Mouse (Mus musculus): Measurements from ENCODE around the gene Cldn5. TPM values are rescaled to one million over a fixed set of nuclear protein-coding genes. Genes with fewer than 3 reads are reported as not detected.
A peak's percentile ranks its signal among the peaks of the same experiment; 100 is the strongest.

Cldn5 gene
- polyA plus RNA-seq (2015; fragmentation: Nextera tagmentation; extraction: Ambion mirVana) = 86.7 and 94.4 TPM in 2 replicates

DNA sequence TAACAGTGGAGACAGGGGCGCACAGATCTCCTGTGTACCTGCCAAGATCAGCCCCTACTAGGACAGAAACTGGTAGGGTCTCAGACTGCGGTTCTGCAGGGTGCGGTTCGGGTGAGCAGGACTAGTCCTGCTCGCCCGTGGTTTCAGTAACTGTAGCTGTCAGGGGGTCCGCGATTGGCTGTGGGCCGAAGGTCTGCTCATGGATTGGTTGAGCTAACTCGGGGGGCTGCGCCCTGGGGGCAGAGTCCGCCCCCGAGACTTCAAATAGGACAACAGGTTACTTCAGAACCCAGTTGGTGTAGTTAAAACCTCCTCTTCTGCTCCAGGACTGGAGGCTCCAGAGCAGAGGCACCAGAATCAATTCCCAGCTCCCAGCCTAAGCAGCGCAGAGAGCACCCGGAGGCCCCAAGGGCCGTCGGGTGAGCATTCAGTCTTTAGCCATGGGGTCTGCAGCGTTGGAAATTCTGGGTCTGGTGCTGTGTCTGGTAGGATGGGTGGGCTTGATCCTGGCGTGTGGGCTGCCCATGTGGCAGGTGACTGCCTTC is at the start of gene Cldn5:
Gene Cldn5, plus strand, starts transcription at position 292 of the 545 bp plus-strand sequence.
- Histone ChIP-seq H3K27me3 (peaks cover 43% of the 10 kb centered on the region), H3K4me1 (peaks cover 12% of the 10 kb centered on the region), H3K36me3 (no peaks in the 10 kb centered on the region), H3K4me3 (peak within 1 kb of the TSS; percentile 43), H3K9ac (replicated peaks) (peak within 1 kb of the TSS; percentile 30), H3K27ac (replicated peaks) (no peak within 1 kb of the TSS), H3K9me3 (no peaks in the 10 kb centered on the region), H3K4me2 (replicated peaks) (peak within 1 kb of the TSS; percentile 65)
- ATAC-seq (replicated peaks) = peak; percentile 49; the same call in 1 of the 2 replicates
- 3% methylated on average over 19 of the region's 19 CpGs for WGBS

- ATAC-seq (replicated peaks) = no peak
- Histone ChIP-seq H3K36me3 (no peaks in the 10 kb centered on the region), H3K27me3 (no peaks in the 10 kb centered on the region), H3K4me1 (no peaks in the 10 kb centered on the region), H3K9ac (replicated peaks) (no peak overlapping the region), H3K4me3 (no peak overlapping the region), H3K9me3 (no peaks in the 10 kb centered on the region), H3K4me2 (replicated peaks) (no peak overlapping the region), H3K27ac (replicated peaks) (no peak overlapping the region)
- 78% methylated on average over 10 of the region's 10 CpGs for WGBS
These were observed 48.8 kb upstream of the Cldn5 start for GRCm38 (mm10) chr16:18727536-18728499.

DNA sequence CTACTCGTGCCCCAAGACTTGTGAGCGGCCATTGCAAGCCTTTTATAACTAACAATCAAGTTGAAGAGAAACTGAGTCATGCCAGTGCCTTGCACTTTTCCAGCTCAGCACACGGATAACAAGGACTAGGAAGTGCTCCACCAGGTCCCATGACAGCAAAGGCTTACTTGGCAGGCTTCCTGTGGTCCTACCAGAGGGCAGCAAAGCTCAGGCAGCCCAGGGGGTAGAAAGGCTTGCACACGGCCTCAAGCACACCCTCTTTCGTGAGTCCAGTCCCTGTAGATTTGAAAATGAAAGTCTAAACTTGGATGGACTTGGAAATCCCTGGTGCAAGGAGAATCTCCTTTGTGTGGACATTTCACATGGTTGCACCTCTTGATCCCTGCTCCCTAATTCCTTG is 47.5 kb upstream of the Cldn5 start:
- H3K9me3 ChIP-seq = no peaks in the 10 kb centered on the region
- no peaks in the 10 kb centered on the region for H3K4me1 ChIP-seq
- no peak overlapping the region for H3K4me3 ChIP-seq
- no peak overlapping the region for H3K9ac ChIP-seq (replicated peaks)
- ATAC-seq (replicated peaks) = no peak
- no peaks in the 10 kb centered on the region for H3K36me3 ChIP-seq
- no peak overlapping the region for H3K27ac ChIP-seq (replicated peaks)
- H3K27me3 ChIP-seq = no peaks in the 10 kb centered on the region
- H3K4me2 ChIP-seq (replicated peaks) = no peak overlapping the region
- 76% methylated on average over 5 of the region's 5 CpGs for WGBS

DNA sequence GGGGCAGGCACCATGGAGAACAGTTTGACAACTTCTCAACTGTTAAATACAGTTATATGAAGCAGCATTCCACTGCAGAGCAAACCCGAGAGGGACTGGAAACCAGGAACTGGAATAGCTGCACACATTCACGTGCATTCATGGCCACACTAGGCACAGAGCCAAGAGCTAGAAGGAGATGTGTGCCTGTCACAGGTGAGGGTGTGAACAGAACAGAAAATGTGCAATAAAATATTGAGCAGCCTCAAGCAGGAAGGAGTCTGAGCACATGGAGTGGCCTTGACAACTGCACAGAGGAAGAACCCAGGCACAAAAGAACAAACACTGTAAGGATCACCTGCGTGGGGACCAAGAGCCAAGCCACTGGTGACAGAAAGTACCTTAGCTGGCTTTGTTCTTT is 46.0 kb upstream of the Cldn5 start:
- WGBS = 63% methylated on average over 3 of the region's 3 CpGs
- H3K4me1 ChIP-seq = no peaks in the 10 kb centered on the region
- H3K9ac ChIP-seq (replicated peaks) = no peak overlapping the region
- no peaks in the 10 kb centered on the region for H3K36me3 ChIP-seq
- no peak overlapping the region for H3K4me2 ChIP-seq (replicated peaks)
- ATAC-seq (replicated peaks) = no peak
- no peaks in the 10 kb centered on the region for H3K9me3 ChIP-seq
- H3K27ac ChIP-seq (replicated peaks) = no peak overlapping the region
- H3K4me3 ChIP-seq = no peak overlapping the region
- H3K27me3 ChIP-seq = no peaks in the 10 kb centered on the region

DNA sequence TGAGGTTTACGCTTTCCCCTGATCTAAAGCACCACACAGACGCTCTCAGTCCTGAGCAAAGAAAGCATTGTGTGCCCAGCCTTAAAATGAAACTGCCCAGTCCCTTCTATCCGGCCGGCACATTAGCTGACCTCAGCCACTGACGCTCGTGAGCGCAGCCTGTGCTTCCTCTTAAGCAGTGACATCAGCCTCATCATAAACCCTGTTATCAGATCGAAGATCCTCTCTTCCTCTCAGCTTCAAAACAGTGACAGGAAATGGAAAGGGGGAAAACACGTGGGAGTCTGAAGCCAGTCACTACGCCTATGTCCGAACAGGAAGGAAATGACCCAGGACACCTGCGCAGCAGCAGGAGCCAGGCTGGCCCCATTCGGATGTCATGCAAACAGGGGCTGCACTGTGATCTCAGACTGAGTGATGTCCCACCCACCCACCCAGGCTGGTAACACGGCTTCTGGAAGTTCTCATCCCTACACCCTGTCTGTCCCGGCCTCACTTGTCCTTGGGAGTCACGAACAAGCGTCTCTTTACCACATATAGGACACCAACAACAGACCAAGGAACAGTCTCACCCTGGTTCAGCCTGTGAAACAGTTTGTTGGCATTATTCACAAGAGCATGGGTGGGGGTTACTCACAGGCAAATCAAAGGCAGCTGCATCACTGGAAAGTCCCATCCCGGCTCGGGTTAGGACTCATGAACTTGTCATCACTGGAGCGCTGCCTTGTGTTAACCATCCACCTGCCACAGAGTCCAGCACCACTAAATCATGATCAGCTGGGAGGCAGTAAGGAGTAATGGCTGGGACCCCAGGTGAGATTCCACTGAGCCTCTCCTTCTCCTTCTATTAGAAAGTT is 43.3 kb upstream of the Cldn5 start:
- 67% methylated on average over 20 of the region's 20 CpGs for WGBS

DNA sequence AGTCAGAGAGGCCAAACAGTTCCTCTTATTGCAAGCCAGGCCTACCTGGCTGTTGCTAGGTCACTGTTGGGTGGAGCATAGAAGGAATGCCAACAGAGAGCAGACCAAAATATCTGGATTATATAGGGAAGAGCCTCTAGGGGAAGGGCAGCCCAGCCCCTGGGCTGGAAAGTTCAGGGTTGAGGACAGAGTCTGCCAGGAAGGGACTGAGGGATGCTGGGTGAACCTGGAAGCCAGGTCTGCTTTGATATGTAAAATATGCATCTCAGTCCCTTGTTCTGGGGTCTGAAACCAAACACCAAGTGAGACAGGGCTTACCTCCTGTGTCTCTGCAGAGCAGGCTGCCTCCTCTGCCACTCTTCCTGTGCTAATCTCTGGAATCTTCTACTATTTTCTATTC is 38.3 kb upstream of the Cldn5 start:
- H3K4me3 ChIP-seq = no peak overlapping the region
- H3K27me3 ChIP-seq = no peaks in the 10 kb centered on the region
- H3K9ac ChIP-seq (replicated peaks) = no peak overlapping the region

More for the DNA sequence above, 43.3 kb upstream of the Cldn5 start:
- Histone ChIP-seq H3K27me3 (no peaks in the 10 kb centered on the region), H3K36me3 (no peaks in the 10 kb centered on the region), H3K27ac (replicated peaks) (no peak overlapping the region), H3K9me3 (no peaks in the 10 kb centered on the region), H3K4me1 (no peaks in the 10 kb centered on the region), H3K4me2 (replicated peaks) (no peak overlapping the region), H3K4me3 (no peak overlapping the region), H3K9ac (replicated peaks) (no peak overlapping the region)
- no peak for ATAC-seq (replicated peaks)

DNA sequence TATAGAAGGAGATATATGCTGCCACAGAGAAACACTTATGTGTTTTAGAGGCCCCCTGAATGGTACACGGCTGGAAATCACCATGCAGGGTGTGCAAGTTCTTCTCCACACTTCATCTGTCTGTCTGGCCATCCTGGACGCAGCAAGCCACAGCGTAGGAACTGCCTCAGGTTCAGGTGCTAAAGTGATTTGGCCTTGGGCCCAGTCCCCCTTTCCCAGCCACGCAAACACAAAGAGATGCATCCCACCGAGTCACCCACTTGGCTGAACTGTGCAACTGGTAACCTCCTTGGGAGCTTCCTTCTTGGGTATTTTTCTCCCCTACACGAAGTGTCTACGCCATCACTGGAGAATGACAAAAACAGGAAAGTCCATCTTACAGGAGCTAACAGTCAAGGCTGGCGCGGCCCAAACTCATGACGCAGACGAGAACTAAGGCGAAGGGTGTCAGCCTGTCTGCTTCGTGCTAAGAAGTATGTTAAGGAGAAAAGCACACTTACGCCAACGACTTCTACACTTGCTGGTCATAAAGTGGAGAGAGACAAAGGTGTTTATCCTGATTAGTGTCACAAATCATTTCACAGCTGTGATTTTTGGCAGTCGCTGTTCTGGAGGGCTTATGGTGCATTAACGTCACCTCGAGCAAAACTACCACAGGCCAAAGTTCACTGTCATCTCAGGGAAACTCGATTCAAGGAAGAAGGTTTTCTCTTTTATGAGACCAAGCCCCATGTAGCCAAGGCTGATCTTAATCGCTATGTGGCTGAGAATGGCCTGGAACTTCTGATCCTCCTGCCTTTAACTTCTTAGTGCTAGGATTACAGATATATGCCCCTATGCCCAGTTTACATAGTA is 30.2 kb upstream of the Cldn5 start:
- no peak overlapping the region for H3K27ac ChIP-seq (replicated peaks)
- no peak overlapping the region for H3K4me2 ChIP-seq (replicated peaks)
- no peak for ATAC-seq (replicated peaks)
- no peaks in the 10 kb centered on the region for H3K4me1 ChIP-seq
- H3K9ac ChIP-seq (replicated peaks) = no peak overlapping the region
- 86% methylated on average over 20 of the region's 20 CpGs for WGBS
- no peaks in the 10 kb centered on the region for H3K27me3 ChIP-seq
- no peaks in the 10 kb centered on the region for H3K9me3 ChIP-seq
- no peaks in the 10 kb centered on the region for H3K36me3 ChIP-seq
- H3K4me3 ChIP-seq = no peak overlapping the region

More for the DNA sequence above, 38.3 kb upstream of the Cldn5 start:
- no peak for ATAC-seq (replicated peaks)
- H3K4me2 ChIP-seq (replicated peaks) = no peak overlapping the region
- no peaks in the 10 kb centered on the region for H3K4me1 ChIP-seq
- H3K36me3 ChIP-seq = no peaks in the 10 kb centered on the region
- no peaks in the 10 kb centered on the region for H3K9me3 ChIP-seq
- no peak overlapping the region for H3K27ac ChIP-seq (replicated peaks)

- Histone ChIP-seq H3K9me3 (no peaks in the 10 kb centered on the region), H3K27me3 (no peaks in the 10 kb centered on the region), H3K4me2 (replicated peaks) (no peak overlapping the region), H3K9ac (replicated peaks) (no peak overlapping the region), H3K36me3 (no peaks in the 10 kb centered on the region), H3K27ac (replicated peaks) (no peak overlapping the region), H3K4me3 (no peak overlapping the region), H3K4me1 (no peaks in the 10 kb centered on the region)
- WGBS = 91% methylated on average over 11 of the region's 11 CpGs
- ATAC-seq (replicated peaks) = no peak
These were observed 25.5 kb upstream of the Cldn5 start for GRCm38 (mm10) chr16:18751101-18751500.

DNA sequence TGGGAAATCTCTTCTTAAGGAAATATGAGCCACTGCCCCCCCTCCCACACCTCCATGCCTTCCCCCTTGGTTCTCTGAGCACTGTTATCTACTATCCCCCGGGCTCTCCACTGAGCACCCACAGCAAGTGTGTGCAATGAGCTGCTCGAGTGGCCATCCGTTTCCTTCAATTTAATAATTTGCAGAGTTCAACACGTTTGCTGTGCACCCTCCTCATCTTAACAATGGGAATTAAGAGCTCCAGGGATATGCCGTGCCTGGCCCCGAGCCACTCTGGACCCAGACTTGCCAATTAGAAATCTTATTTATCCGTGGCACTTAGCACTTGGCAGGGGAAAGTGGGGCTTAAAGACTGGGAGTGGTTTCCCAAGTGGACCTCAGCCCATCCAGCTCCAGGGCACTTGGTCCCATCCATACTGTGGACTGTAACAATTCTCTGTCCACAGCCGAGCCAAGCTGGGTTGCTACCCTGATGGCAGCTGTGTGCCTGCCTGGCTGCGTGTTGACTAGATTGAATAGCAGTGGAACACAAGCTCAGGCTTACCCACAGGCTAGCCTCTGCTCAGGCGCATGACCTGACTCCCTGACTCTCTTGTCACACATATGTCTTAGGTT is 24.7 kb upstream of the Cldn5 start:
- Histone ChIP-seq H3K4me2 (replicated peaks) (no peak overlapping the region), H3K9me3 (no peaks in the 10 kb centered on the region), H3K9ac (replicated peaks) (no peak overlapping the region), H3K27ac (replicated peaks) (no peak overlapping the region), H3K4me1 (no peaks in the 10 kb centered on the region), H3K4me3 (no peak overlapping the region), H3K27me3 (no peaks in the 10 kb centered on the region), H3K36me3 (no peaks in the 10 kb centered on the region)
- WGBS = 74% methylated on average over 10 of the region's 10 CpGs
- ATAC-seq (replicated peaks) = no peak

GRCm38 (mm10) chr16:18761734-18762133 is 14.9 kb upstream of the Cldn5 start:
- H3K27me3 ChIP-seq = no peaks in the 10 kb centered on the region
- no peak overlapping the region for H3K27ac ChIP-seq (replicated peaks)
- ATAC-seq (replicated peaks) = no peak
- no peak overlapping the region for H3K9ac ChIP-seq (replicated peaks)
- 90% methylated on average over 4 of the region's 4 CpGs for WGBS
- H3K4me1 ChIP-seq = no peaks in the 10 kb centered on the region
- H3K9me3 ChIP-seq = no peaks in the 10 kb centered on the region
- H3K36me3 ChIP-seq = no peaks in the 10 kb centered on the region
- H3K4me3 ChIP-seq = no peak overlapping the region
- H3K4me2 ChIP-seq (replicated peaks) = no peak overlapping the region

- no peak overlapping the region for H3K9ac ChIP-seq (replicated peaks)
- no peaks in the 10 kb centered on the region for H3K4me1 ChIP-seq
- no peaks in the 10 kb centered on the region for H3K9me3 ChIP-seq
- no peak overlapping the region for H3K4me2 ChIP-seq (replicated peaks)
- WGBS = 83% methylated on average over 3 of the region's 3 CpGs
- H3K27ac ChIP-seq (replicated peaks) = no peak overlapping the region
- H3K27me3 ChIP-seq = no peaks in the 10 kb centered on the region
- no peak for ATAC-seq (replicated peaks)
- no peaks in the 10 kb centered on the region for H3K36me3 ChIP-seq
- H3K4me3 ChIP-seq = no peak overlapping the region
These were observed 13.7 kb upstream of the Cldn5 start for GRCm38 (mm10) chr16:18762960-18763359.

Measured in forebrain, embryonic 15.5 days (tissue).